Mouse (Mus musculus) urinary bladder, postnatal 14 days (tissue): ENCODE data around the gene Olfr995.

Source experiments
- DNase-seq: peaks from one replicate; pipeline ENCODE4 v3.0.0; 2021; ENCODE audit warnings: low spot score

Gene Olfr995

DNA sequence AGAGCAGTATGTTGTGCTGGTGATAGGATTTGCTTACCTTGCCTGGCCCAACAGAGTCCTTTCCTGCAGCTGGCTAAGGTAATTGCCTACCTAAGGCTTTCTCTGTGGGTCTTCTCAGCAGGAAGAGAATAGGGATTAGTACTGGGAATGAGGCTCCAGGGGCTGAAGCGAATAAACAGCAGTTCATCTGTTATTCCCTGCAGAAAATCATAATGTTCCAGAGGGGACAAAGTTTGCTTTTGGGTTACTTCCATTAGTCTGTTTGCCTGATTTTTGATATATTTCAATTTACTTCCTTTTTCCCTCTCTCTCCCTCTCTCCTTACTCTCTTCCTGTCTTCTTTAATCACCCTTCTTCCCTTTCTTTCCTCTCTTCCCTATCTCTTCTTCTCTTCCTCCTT, at the start of gene Olfr995:
TSS of gene Olfr995 (minus strand) at position 101 of the 400 bp plus-strand sequence.
- no peak for DNase-seq

GRCm38 (mm10) chr2:85490396-85490795, 47.0 kb upstream of the Olfr995 start:
- no peak for DNase-seq

GRCm38 (mm10) chr2:85466801-85467325, 23.4 kb upstream of the Olfr995 start:
- DNase-seq = no peak

- DNase-seq = no peak
Measured at GRCm38 (mm10) chr2:85442546-85442945, 893 bp downstream of the Olfr995 start.

GRCm38 (mm10) chr2:85436351-85436750, 7.1 kb downstream of the Olfr995 start, which contains the start of gene Olfr994:
Olfr994 (minus strand) TSS chr2:85436451.
- no peak for DNase-seq

- DNase-seq = no peak
Measured at GRCm38 (mm10) chr2:85425893-85426292, 17.5 kb downstream of the Olfr995 start.

GRCm38 (mm10) chr2:85414777-85415176, 28.7 kb downstream of the Olfr995 start, which contains the start of gene Olfr993:
Olfr993 (minus strand) TSS chr2:85414877.
- no peak for DNase-seq

DNA sequence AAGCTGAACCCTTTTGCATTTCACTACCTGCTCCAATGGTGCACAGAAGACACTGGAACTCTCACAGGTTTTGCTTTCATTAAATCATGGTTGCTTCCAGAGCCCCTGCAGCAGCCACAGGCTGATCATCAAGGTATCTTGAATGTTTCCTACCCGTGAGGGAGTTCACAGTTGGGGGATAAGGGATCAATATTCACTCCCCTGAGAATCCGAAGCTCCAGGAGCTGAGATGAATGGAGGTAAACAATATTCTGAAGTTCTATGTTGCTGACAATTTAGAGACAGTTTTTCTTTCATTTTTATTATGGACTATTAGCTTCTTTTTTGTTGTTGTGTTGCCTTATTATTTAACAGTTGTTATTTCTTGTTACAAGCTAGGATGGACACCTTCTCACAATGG, 34.1 kb downstream of the Olfr995 start, which contains the start of gene Olfr992:
TSS of gene Olfr992 (minus strand) at position 101 of the 400 bp plus-strand sequence.
- DNase-seq = no peak
